Mouse (Mus musculus) midbrain, embryonic 11.5 days (tissue): ENCODE results near the gene 6430548M08Rik. TPM values are rescaled to one million over a fixed set of nuclear protein-coding genes. Genes with fewer than 3 reads are reported as not detected.

Source experiments
- ATAC-seq: fragments of 200-750 bp; cut with Nextera tagmentation; 2 replicates; pipeline ENCODE4 v1.8.0; 2017; ENCODE audit warnings: moderate TSS enrichment, moderate library complexity; ENCODE audit not compliant: low FRiP score
- DNase-seq: peaks from one replicate; pipeline ENCODE4 v3.0.0; 2015; ENCODE audit warnings: low spot score; ENCODE audit errors: missing footprints
- H3K27ac ChIP-seq: fragments of 300-500 bp; sonication (generic); 2 replicates; pipeline ENCODE4 v1.5.1; 2014; ENCODE audit warnings: low read depth, low read length
- H3K27me3 ChIP-seq: fragments of 300-500 bp; sonication (generic); 2 replicates; pipeline ENCODE4 v1.6.1; 2014; ENCODE audit warnings: mild to moderate bottlenecking, low read length, moderate library complexity, mixed read lengths; ENCODE audit not compliant: control insufficient read depth, insufficient read depth
- H3K36me3 ChIP-seq: fragments of 300-500 bp; sonication (generic); 2 replicates; pipeline ENCODE4 v1.6.1; 2014; ENCODE audit warnings: mild to moderate bottlenecking, low read length, moderate library complexity, mixed read lengths; ENCODE audit not compliant: control insufficient read depth, insufficient read depth
- H3K4me1 ChIP-seq: fragments of 300-500 bp; sonication (generic); 2 replicates; pipeline ENCODE4 v1.6.1; 2014; ENCODE audit warnings: low read length; ENCODE audit not compliant: control insufficient read depth, insufficient read depth
- H3K4me2 ChIP-seq: fragments of 300-500 bp; sonication (generic); 2 replicates; pipeline ENCODE4 v1.6.1; 2014; ENCODE audit warnings: mild to moderate bottlenecking, moderate library complexity
- H3K4me3 ChIP-seq: fragments of 300-500 bp; sonication (generic); 2 replicates; pipeline ENCODE4 v1.5.1; 2014; ENCODE audit warnings: low read depth, low read length
- H3K9ac ChIP-seq: fragments of 300-500 bp; sonication (generic); 2 replicates; pipeline ENCODE4 v1.6.1; 2014; ENCODE audit warnings: low read length
- H3K9me3 ChIP-seq: fragments of 300-500 bp; sonication (generic); 2 replicates; pipeline ENCODE4 v1.6.1; 2016; ENCODE audit warnings: low read length; ENCODE audit not compliant: control insufficient read depth
- WGBS: fragments of 180-500 bp; shearing (Covaris S2); extraction: QIAGEN DNeasy Blood & Tissue Kit; methylation state at CpG from one replicate; pipeline ENCODE4 v1.1.7; 2014; 5-methylcytosine and 5-hydroxymethylcytosine counted together
- polyA plus RNA-seq: library from polyadenylated mRNA; unstranded; fragments of >200 nt; fragmentation: Nextera tagmentation; extraction: Ambion mirVana; gene quantifications from 2 replicates; pipeline ENCODE4 v1.2.1, GENCODE M21; 2014

Gene 6430548M08Rik
- polyA plus RNA-seq, 1 experiment from 2014 or later = 13.5 TPM

DNA sequence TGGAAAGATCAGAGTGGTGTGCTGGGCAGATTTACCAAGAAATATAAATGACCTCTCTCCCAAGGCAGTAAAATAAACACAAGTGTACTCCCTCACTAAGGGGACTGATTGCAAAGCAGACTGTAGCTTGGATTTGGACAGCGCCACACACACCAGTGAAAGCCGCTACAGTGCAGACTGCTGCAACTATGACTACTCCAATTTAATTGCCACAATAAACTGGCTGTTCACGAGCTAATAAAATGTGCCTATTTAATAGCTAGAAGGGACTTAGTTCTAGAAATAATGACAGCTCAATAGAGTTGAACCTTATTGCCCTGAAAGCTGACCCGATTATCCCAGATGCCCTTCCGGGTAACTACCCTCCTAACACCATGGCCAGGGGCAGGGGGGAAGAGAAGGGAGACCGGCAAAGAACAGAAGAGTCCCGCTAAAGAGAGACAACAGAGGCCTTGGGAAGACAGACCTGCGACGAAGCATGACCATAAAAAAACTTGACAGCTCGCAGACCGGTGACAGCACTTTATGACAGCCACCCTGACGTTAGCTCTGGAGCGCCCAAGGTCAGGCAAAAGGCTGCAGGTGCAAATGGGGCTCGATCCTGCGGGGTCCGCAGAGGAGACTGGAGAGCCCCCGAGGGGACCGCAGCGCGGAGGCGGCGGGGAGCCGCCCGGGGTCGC is 13.4 kb upstream of the 6430548M08Rik start:
- peak overlapping the region; percentile 93 for H3K4me2 ChIP-seq
- peaks cover 20% of the 10 kb centered on the region for H3K4me1 ChIP-seq
- peak; percentile 12; the same call in 1 of the 2 replicates for ATAC-seq
- 10% methylated on average over 24 of the region's 25 CpGs for WGBS
- peak overlapping the region; percentile 83 for H3K9ac ChIP-seq
- no peak overlapping the region; the same call in 1 of the 2 replicates for H3K27ac ChIP-seq
- H3K27me3 ChIP-seq = no peaks in the 10 kb centered on the region; the same call in 1 of the 2 replicates
- no peak for DNase-seq
- H3K36me3 ChIP-seq = no peaks in the 10 kb centered on the region
- H3K4me3 ChIP-seq = peak overlapping the region; percentile 95
- no peaks in the 10 kb centered on the region for H3K9me3 ChIP-seq

GRCm38 (mm10) chr8:120101068-120101972 is 12.6 kb upstream of the 6430548M08Rik start, which contains the start of gene Zdhhc7:
Zdhhc7 (minus strand) TSS chr8:120101482.
- DNase-seq (peak; percentile 98), ATAC-seq (peak; percentile 86)
- Histone ChIP-seq H3K4me1 (peaks cover 20% of the 10 kb centered on the region), H3K9ac (peak within 1 kb of the TSS; percentile 83), H3K27me3 (no peaks in the 10 kb centered on the region; the same call in 1 of the 2 replicates), H3K9me3 (no peaks in the 10 kb centered on the region), H3K27ac (peak within 1 kb of the TSS; percentile 85), H3K36me3 (no peaks in the 10 kb centered on the region), H3K4me2 (peak within 1 kb of the TSS; percentile 93), H3K4me3 (peak within 1 kb of the TSS; percentile 95)
- under 1% methylated on average over 88 of the region's 88 CpGs for WGBS

DNA sequence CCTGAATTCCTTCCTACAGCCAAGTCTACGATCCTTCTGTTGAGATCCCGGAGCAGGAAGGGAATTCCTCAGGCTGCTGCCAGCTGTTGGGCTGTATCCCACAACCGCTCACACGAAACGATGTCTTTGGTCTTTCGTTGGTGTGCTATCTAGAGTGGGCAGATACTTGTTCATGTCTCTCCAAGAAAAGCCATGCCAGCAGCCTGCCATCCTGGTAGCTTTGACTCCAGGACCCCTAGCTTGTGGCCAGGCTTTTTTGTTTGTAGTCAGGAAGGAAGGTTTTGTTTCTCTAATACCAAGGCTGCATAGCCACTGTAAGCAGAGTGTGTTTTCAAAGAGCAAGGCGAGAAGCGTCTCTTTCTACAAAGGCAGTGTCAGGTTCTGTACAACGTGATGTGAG is 10.0 kb upstream of the 6430548M08Rik start:
- ATAC-seq (no peak), DNase-seq (no peak)
- H3K27ac ChIP-seq = no peak overlapping the region
- no peak overlapping the region for H3K4me3 ChIP-seq
- H3K9me3 ChIP-seq = no peaks in the 10 kb centered on the region
- H3K4me1 ChIP-seq = peaks cover 20% of the 10 kb centered on the region
- 88% methylated on average over 9 of the region's 9 CpGs for WGBS
- no peak overlapping the region for H3K4me2 ChIP-seq
- no peaks in the 10 kb centered on the region for H3K27me3 ChIP-seq
- H3K36me3 ChIP-seq = no peaks in the 10 kb centered on the region
- H3K9ac ChIP-seq = no peak overlapping the region

GRCm38 (mm10) chr8:120104721-120105272 is 9.2 kb upstream of the 6430548M08Rik start:
- WGBS = 76% methylated on average over 9 of the region's 9 CpGs
- no peak overlapping the region for H3K4me2 ChIP-seq

DNA sequence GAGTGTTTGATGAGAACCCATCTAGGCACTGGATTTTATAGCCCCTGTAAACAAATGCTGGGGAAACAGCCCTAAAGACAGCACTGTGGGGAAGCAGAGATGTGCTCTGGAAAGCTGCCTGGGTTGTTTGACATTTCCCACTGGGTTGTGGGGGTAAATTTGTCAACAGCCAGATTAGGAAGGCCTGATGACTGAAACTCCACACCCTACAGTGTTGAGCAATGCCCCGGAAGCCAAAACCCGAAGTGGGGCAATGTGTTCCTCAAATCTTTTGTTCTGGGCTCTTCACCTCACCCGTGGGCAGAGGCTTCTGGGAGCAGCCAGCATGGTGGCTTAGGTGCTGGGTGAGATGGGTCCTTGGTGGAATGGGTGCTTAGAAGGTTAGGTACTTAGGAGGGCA is 4.8 kb upstream of the 6430548M08Rik start:
- no peaks in the 10 kb centered on the region; the same call in 1 of the 2 replicates for H3K27me3 ChIP-seq
- H3K36me3 ChIP-seq = no peaks in the 10 kb centered on the region
- peak; percentile 54 for DNase-seq
- no peak overlapping the region for H3K4me2 ChIP-seq
- peaks cover 6% of the 10 kb centered on the region for H3K4me1 ChIP-seq
- H3K9me3 ChIP-seq = no peaks in the 10 kb centered on the region
- 75% methylated on average over 3 of the region's 3 CpGs for WGBS
- no peak overlapping the region for H3K27ac ChIP-seq
- no peak overlapping the region for H3K9ac ChIP-seq
- no peak overlapping the region for H3K4me3 ChIP-seq
- ATAC-seq = no peak

More at GRCm38 (mm10) chr8:120104721-120105272, 9.2 kb upstream of the 6430548M08Rik start:
- no peaks in the 10 kb centered on the region for H3K27me3 ChIP-seq
- H3K36me3 ChIP-seq = no peaks in the 10 kb centered on the region
- no peak overlapping the region for H3K27ac ChIP-seq
- H3K4me1 ChIP-seq = peaks cover 17% of the 10 kb centered on the region
- no peak for DNase-seq
- ATAC-seq = no peak
- H3K9me3 ChIP-seq = no peaks in the 10 kb centered on the region
- no peak overlapping the region for H3K9ac ChIP-seq
- H3K4me3 ChIP-seq = no peak overlapping the region

GRCm38 (mm10) chr8:120110966-120111365 is 3.0 kb upstream of the 6430548M08Rik start:
- Histone ChIP-seq H3K27ac (no peak overlapping the region), H3K9ac (no peak overlapping the region), H3K36me3 (no peaks in the 10 kb centered on the region), H3K4me3 (no peak overlapping the region), H3K4me1 (peaks cover 13% of the 10 kb centered on the region), H3K27me3 (peaks cover 16% of the 10 kb centered on the region), H3K4me2 (no peak overlapping the region), H3K9me3 (no peaks in the 10 kb centered on the region)
- ATAC-seq (no peak), DNase-seq (peak; percentile 62)
- WGBS = 82% methylated on average over 4 of the region's 4 CpGs

DNA sequence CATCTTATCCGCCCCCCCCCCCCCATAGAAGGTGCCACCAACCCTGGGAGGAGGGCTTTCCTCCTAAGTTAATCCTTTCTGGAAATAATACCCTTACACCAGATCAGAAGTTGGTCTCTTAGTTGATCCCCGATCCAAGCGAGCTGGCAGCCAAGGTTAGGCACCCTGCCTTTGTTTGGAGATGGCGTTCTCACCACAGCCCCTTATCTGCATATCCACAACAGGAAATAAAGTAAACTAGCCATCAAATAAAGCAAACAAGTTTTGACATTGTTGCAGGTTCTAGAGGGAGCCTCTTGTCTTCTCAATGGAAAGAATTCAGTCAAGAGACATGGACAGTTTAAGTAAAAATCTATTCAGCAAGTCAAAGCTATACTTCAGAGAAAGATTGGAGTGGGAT is 2.6 kb upstream of the 6430548M08Rik start:
- Histone ChIP-seq H3K36me3 (no peaks in the 10 kb centered on the region), H3K27ac (no peak overlapping the region), H3K4me3 (no peak overlapping the region), H3K4me1 (peaks cover 13% of the 10 kb centered on the region), H3K4me2 (no peak overlapping the region), H3K27me3 (peaks cover 20% of the 10 kb centered on the region), H3K9me3 (no peaks in the 10 kb centered on the region), H3K9ac (no peak overlapping the region)
- ATAC-seq (no peak), DNase-seq (peak; percentile 69)
- 61% methylated on average over 4 of the region's 4 CpGs for WGBS

- H3K27ac ChIP-seq = no peak overlapping the region
- WGBS = 78% methylated on average over 5 of the region's 5 CpGs
- DNase-seq (peak; percentile 12), ATAC-seq (no peak)
- no peak overlapping the region for H3K9ac ChIP-seq
- H3K36me3 ChIP-seq = no peaks in the 10 kb centered on the region
- no peak overlapping the region for H3K4me3 ChIP-seq
- H3K9me3 ChIP-seq = no peaks in the 10 kb centered on the region
- no peak overlapping the region for H3K4me2 ChIP-seq
- H3K4me1 ChIP-seq = peaks cover 13% of the 10 kb centered on the region
- peaks cover 21% of the 10 kb centered on the region for H3K27me3 ChIP-seq
These were observed 1.4 kb upstream of the 6430548M08Rik start for GRCm38 (mm10) chr8:120112535-120112934.
